Mouse (Mus musculus) 3T3-L1 (cell line): ENCODE data around the gene Trim14.

ENCODE experiments used
- DNase-seq: peaks from one replicate; pipeline ENCODE4 v3.0.0-alpha.2; 2015; ENCODE audit warnings: low read depth, low spot score

Trim14 gene

GRCm38 (mm10) chr4:46562037-46562436 lies 26.1 kb upstream of the Trim14 start:
- DNase-seq, result no peak

- DNase-seq, result no peak
These were observed 24.2 kb upstream of the Trim14 start for GRCm38 (mm10) chr4:46560069-46560705.

GRCm38 (mm10) chr4:46558672-46559667 lies 23.0 kb upstream of the Trim14 start:
- DNase-seq, result no peak

GRCm38 (mm10) chr4:46556933-46557332 lies 21.0 kb upstream of the Trim14 start:
- DNase-seq, result no peak

DNA sequence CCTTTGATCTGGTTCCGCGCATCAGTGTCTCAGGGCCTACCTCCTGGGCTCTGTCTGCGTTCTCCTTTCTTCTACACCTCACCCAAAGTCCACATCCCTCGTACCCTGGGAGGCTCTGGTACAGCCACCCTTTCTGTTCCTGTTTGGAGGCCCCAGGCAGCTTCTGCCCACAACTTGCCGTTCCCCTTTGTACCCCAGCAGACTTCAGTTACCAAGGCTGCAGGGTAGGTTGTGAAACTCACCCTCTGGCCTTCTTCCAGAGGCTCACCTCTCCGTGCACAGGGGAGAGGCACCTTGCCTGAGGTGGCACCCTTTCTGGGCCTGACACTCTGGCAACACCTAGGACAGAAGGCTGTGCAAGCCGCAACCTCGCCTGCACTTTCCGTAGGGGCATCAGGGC lies 19.8 kb upstream of the Trim14 start:
- no peak for DNase-seq

DNA sequence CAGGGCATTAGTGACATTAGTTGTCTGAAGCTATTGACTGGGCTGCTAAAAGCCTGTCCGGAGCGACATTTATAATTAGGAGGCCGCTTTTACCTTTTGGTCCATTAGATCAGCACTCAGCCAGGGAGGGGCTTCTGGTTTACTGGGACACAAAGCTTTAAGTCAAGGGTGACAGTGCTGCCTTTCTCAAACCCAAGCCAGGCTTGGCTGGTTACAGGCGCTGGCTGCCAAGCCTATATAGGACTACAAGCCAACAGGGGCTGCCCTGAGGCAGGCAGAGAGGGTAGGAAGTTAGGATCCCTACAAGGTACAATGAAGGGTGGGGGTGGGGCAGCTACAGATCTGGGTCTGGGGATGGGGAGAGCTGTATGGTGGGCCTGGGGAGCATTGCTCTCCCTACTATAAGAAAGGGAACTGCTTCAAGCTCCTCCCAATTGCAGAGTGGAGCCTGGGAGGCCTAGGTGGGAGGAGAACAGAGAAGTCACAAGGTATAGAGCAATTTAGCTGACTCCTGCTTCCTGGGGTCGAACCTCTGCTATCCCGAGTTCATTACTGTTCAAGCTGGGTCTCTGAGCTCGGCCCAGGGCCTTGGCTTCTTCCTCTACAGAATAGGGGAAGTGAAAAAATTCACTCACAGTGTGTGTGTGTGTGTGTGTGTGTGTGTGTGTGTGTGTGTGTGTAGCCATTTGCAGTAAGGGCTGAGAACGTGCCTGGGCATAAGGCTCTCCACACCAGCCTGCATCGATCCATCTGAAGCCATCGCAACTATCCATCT lies 18.5 kb upstream of the Trim14 start:
- DNase-seq, result no peak

DNA sequence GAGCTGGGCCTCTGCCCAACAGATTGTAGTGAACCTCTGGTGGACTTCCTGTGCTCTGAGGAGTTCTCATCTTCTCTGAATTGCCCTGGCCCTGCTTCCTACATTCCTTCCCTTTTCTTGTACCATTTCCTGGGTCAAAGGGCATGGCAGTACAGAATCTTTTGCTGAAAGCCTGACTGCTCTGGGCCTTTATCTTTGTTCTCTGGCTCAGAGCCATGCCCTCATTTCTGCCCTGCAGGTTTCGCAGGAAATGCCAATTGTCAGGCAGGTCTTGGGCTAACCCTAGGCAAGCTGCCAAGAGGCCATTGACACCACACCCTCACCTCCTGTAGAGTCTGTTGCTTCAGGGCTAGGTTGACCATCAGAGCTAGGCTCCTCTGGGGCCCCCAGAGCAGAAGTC lies 17.9 kb upstream of the Trim14 start:
- DNase-seq, result peak; percentile 39

DNA sequence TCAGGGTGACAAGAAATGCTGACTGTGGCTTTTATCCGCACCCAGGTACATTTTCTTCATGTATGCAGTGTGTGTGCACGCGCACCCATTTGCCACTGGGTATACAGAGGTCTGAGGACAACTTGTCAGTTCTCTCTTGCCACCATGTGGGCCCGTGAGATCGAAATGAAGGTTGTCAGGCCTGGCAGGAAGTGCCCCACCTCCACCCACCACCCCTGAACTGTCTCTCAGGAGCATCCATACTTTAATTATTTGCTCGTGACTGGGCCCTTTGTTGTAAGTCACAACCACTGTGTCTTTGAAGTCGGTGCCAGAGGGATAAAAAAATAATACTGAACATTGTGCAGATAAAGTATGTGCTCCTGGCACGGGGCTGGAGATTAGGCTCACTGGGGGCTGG lies 14.5 kb upstream of the Trim14 start:
- DNase-seq, result no peak

GRCm38 (mm10) chr4:46549979-46550378 lies 14.0 kb upstream of the Trim14 start:
- DNase-seq, result no peak

DNA sequence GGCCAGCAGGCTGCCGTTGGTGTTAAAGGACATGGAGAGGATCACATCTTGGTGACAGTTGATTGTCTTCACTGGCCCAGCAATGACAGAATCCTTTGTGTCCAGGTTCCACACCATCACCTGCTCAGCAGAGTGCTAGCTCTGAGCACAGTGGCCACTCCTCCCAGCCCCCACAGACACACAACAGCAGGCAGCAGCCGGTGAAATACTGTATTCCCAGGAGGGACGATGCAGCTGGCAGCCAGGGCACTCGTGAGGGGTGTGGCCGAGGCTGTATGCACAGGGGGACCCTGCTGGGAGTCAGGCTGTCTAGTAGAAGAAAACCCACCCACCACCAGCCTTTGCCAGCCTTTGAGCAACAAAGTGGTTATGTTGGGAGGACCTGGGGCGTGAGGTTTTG lies 10.8 kb upstream of the Trim14 start:
- DNase-seq, result no peak

DNA sequence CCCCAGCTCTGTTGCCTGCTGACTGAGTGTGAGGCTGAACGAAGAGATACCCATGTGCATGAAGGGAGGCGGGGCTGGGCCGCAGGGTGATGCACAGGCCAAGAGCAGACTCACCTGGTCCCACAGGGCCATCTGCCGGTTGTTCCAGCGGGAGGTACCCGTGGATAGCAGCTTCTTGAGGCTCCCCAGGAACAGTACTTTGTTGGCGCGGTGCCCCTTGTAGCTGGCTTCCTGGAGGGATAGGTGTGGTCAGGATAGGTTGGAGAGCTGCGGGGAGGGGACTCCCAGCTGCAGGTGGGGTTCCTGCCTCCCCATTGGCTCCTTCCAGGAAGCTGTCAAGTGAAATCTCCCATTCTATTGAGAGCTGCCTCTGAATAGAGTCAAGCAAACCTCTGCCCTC lies 9.6 kb upstream of the Trim14 start:
- no peak for DNase-seq

DNA sequence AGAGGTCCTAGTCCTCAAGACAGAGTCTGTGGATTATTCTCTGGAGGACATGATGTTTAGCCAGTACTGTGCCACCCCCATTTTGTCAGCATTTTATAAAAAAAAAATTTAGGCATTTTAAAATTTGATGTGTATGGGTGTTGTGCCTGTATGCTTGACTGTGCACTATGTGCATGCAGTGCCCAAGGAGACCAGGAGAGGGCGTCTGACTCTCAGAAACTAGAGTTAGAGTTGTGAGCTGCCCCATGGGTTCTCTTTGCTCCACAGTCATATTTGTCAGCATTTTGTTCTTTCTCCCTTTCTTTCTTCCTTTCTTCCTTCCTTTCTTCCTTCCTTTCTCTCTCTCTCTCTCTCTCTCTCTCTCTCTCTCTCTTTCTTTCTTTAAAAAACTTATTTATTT lies 8.4 kb upstream of the Trim14 start:
- DNase-seq, result no peak

- DNase-seq, result no peak
These were observed 7.6 kb upstream of the Trim14 start for GRCm38 (mm10) chr4:46543366-46544050.

- DNase-seq, result no peak
These were observed 5.8 kb upstream of the Trim14 start for GRCm38 (mm10) chr4:46541707-46542106.

- no peak for DNase-seq
These were observed 3.2 kb upstream of the Trim14 start for GRCm38 (mm10) chr4:46539167-46539566.

DNA sequence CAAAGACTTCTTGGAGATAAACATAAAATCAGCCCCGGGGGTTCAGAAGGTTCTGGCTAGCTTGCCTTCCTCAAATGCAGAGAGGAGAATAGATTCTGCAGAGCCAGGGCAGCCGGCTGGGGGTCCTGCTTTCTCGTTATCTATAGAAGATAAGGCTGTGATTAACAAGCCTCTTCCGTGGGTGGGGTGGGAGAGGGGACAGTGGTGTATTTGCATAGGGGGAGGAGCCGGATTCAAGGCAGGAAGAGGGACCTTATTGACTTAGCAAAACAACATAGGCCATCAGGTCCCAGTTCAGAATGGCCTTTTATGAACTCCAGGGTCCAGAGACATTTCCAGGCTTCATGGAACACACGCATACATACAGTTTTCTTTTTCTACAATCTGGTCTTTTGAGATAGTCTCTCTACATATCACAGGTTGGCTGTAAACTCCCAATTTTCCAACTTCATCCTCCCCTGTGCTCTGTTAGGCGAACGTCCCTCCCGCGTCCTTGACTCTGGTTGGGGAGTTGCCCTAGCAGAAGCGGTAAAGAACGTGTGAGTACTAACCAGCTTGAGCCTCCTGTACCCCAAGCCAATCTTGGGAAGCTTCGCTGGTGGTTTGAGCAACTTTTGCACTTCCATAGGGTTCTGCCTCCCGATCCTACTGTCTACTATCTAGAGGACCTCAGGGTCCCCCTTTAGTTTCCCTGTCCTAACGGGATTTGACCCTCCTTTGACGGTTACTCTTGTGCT lies 679 bp downstream of the Trim14 start:
- DNase-seq, result no peak

DNA sequence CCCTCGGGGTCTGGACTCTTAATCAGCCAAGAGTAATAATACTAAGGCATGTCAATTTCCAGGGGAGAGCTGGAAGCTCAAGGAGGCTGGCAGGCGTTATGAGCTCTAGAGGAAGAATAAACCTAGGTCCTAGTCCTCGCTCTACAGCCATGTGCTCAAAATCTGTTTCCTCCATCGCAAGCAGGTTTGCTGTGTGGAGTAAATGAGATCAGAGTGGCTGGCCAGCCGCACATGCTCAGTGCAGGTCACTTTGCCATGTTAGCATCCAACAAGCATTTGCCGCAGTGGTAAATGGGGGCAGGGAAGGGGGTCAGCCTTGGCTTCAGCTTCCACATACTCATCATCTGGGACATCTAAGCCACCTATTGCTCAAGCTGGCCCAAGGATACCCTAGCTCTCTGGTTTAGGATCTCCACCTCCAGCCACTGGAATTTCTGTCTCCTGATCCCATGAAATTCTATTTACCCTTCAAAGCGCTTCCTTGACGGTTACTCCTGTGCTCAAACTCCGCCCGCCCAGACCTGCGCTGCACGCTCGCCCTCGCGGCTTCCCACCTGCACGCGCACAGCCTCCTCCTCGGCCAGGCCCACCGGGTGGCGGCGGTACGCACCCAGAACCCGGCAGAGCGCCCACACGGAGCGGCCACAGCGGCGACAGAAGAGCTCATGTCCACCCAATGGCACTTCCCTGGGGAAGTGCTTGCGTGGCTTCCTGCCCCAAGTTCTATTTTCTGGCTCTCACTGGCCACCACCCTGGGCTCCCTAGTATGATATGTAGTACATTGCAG lies 1.8 kb downstream of the Trim14 start:
- no peak for DNase-seq

GRCm38 (mm10) chr4:46532926-46533325 lies 3.0 kb downstream of the Trim14 start:
- DNase-seq, result peak; percentile 17

DNA sequence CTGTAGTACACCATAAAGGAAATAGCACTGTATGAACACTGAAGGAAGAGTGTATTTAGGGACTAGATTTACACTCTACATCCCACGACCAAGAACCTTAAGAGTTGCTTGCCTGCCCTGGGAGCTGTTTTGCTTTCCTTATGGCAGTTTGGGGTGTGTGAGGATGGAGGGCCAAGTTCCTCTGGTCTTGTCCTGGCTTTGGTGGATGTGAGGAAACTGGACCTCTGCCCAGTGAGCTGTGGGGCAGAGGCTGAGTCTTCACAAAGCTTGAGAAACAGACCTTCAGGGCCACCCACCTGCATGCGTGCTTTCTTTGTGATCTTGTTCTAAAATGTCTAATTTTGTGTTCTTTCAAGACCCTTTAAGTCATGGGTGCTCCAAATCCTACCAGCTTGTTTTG lies 3.4 kb downstream of the Trim14 start:
- no peak for DNase-seq

DNA sequence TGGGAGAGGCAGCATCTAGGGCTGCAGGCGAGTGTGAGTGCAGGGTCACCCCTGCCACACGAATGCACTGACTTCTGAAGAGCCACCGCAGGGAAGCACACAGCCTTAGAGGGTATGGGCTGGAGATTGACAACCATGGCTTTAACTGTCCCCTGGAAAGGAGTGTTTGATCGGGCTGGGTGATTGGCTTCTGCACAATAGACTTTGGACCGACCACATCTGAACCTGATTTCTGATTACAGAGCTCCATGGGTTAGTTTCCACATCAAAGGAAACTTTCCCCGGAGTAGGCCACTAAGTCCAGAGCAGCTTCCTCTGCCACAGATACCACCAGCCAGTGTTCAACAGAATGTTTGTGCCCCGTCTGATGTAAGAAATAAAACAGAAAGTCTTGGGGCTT lies 6.2 kb downstream of the Trim14 start:
- DNase-seq, result no peak
